12 mouse cellular contexts compared by ENCODE assay signal in genomic region chr15:85357465-85358225, GRCm38 (mm10).
"Had no signal": no experiment of that assay in that cellular context is flagged by ENCODE, and none has a peak within 500 bp of the region (broad histone marks: within the 10 kb centered on the region; RNA-seq: fewer than 3 reads in every experiment).

No protein-coding gene starts in this region.

- H3K9me3 ChIP-seq: midbrain, embryonic 10.5 days; neural tube, embryonic 13.5 days; stomach, embryonic 15.5 days had no signal

- DNase-seq: kidney, adult 11 months; kidney, postnatal 14 days; left cerebral cortex, postnatal 4 days; midbrain, embryonic 14.5 days; retina, postnatal 1 day; thymus, adult 2 months; thymus, postnatal 25 days had no signal

- H3K27ac ChIP-seq: liver, embryonic 14.5 days; midbrain, embryonic 10.5 days; neural tube, embryonic 13.5 days; stomach, embryonic 15.5 days had no signal

- H3K27me3 ChIP-seq: limb, embryonic 13.5 days; neural tube, embryonic 13.5 days; stomach, embryonic 15.5 days had no signal

- H3K4me2 ChIP-seq: limb, embryonic 13.5 days; neural tube, embryonic 13.5 days; stomach, embryonic 15.5 days had no signal

- H3K9ac ChIP-seq: limb, embryonic 13.5 days; liver, embryonic 14.5 days; neural tube, embryonic 13.5 days; stomach, embryonic 15.5 days had no signal

- H3K4me3 ChIP-seq: limb, embryonic 13.5 days; midbrain, embryonic 10.5 days; neural tube, embryonic 13.5 days; stomach, embryonic 15.5 days had no signal
